Mouse (Mus musculus) kidney, embryonic 14.5 days (tissue): ENCODE data around the gene Dscaml1. TPM values are rescaled to one million over a fixed set of nuclear protein-coding genes. Genes with fewer than 3 reads are reported as not detected.

Experiments used
- ATAC-seq: fragments of 200-750 bp; cut with Nextera tagmentation; 2 replicates; pipeline ENCODE4 v1.8.0; 2017; ENCODE audit warnings: moderate number of reproducible peaks, mild to moderate bottlenecking, moderate TSS enrichment, moderate library complexity; ENCODE audit not compliant: low FRiP score, low TSS enrichment
- H3K27ac ChIP-seq: fragments of 300-500 bp; sonication (generic); 2 replicates; pipeline ENCODE4 v1.5.1; 2014; ENCODE audit warnings: low read depth, mild to moderate bottlenecking, low read length, moderate library complexity, mixed read lengths
- H3K27me3 ChIP-seq: fragments of 300-500 bp; sonication (generic); 2 replicates; pipeline ENCODE4 v1.6.1; 2014; ENCODE audit warnings: mild to moderate bottlenecking, low read length; ENCODE audit not compliant: control insufficient read depth, insufficient read depth
- H3K36me3 ChIP-seq: fragments of 300-500 bp; sonication (generic); 2 replicates; pipeline ENCODE4 v1.6.1; 2014; ENCODE audit warnings: low read length, mixed read lengths; ENCODE audit not compliant: control insufficient read depth, insufficient read depth
- H3K4me1 ChIP-seq: fragments of 300-500 bp; sonication (generic); 2 replicates; pipeline ENCODE4 v1.6.1; 2014; ENCODE audit warnings: low read length, mixed read lengths; ENCODE audit not compliant: control insufficient read depth, insufficient read depth
- H3K4me2 ChIP-seq: fragments of 300-500 bp; sonication (generic); replicated peaks from 2 replicates; pipeline ENCODE4 v1.6.1; 2014; ENCODE audit warnings: low read depth, mild to moderate bottlenecking, low read length
- H3K4me3 ChIP-seq: fragments of 300-500 bp; sonication (generic); 2 replicates; pipeline ENCODE4 v1.5.1; 2014; ENCODE audit warnings: mild to moderate bottlenecking, low read length
- H3K9ac ChIP-seq: fragments of 300-500 bp; sonication (generic); 2 replicates; pipeline ENCODE4 v1.6.1; 2014; ENCODE audit warnings: low read depth, mild to moderate bottlenecking, low read length, moderate library complexity
- H3K9me3 ChIP-seq: fragments of 300-500 bp; sonication (generic); 2 replicates; pipeline ENCODE4 v1.6.1; 2016; ENCODE audit warnings: low read length; ENCODE audit not compliant: control insufficient read depth
- WGBS: fragments of 180-500 bp; shearing (Covaris S2); extraction: QIAGEN DNeasy Blood & Tissue Kit; methylation state at CpG from one replicate; pipeline ENCODE4 v1.1.7; 2014; 5-methylcytosine and 5-hydroxymethylcytosine counted together
- polyA plus RNA-seq: library from polyadenylated mRNA; unstranded; fragments of >200 nt; fragmentation: Nextera tagmentation; extraction: Ambion mirVana; gene quantifications from 2 replicates; pipeline ENCODE4 v1.2.1, GENCODE M21; 2014

The Dscaml1 gene
- polyA plus RNA-seq, 1 experiment from 2014 or later = 0.23 TPM

- H3K36me3 ChIP-seq = no peaks in the 10 kb centered on the region
- ATAC-seq = no peak
- H3K9ac ChIP-seq = no peak overlapping the region
- peaks cover 23% of the 10 kb centered on the region; the same call in 1 of the 2 replicates for H3K4me1 ChIP-seq
- H3K4me3 ChIP-seq = no peak overlapping the region
- no peaks in the 10 kb centered on the region for H3K27me3 ChIP-seq
- H3K9me3 ChIP-seq = no peaks in the 10 kb centered on the region
- 24% methylated on average over 14 of the region's 14 CpGs for WGBS
- H3K4me2 ChIP-seq = no peak overlapping the region
- H3K27ac ChIP-seq = no peak overlapping the region
Observed at GRCm38 (mm10) chr9:45501963-45502641, 75.7 kb downstream of the Dscaml1 start.

- Histone ChIP-seq H3K4me2 (no peak overlapping the region), H3K9me3 (no peaks in the 10 kb centered on the region), H3K36me3 (no peaks in the 10 kb centered on the region), H3K4me1 (peaks cover 17% of the 10 kb centered on the region; the same call in 1 of the 2 replicates), H3K9ac (no peak overlapping the region), H3K27me3 (no peaks in the 10 kb centered on the region), H3K4me3 (no peak overlapping the region), H3K27ac (no peak overlapping the region)
- 41% methylated on average over 5 of the region's 5 CpGs for WGBS
- no peak for ATAC-seq
Observed at GRCm38 (mm10) chr9:45504977-45505376, 78.5 kb downstream of the Dscaml1 start.

- H3K9me3 ChIP-seq = no peaks in the 10 kb centered on the region
- 23% methylated on average over 4 of the region's 4 CpGs for WGBS
- no peaks in the 10 kb centered on the region for H3K27me3 ChIP-seq
- ATAC-seq = peak; percentile 87
- no peaks in the 10 kb centered on the region for H3K36me3 ChIP-seq
- H3K9ac ChIP-seq = no peak overlapping the region
- no peak overlapping the region for H3K4me2 ChIP-seq
- 0 out of 2 replicates have a peak overlapping the region, but pooled peaks have one; percentile 6 for H3K27ac ChIP-seq
- no peak overlapping the region for H3K4me3 ChIP-seq
- peaks cover 17% of the 10 kb centered on the region; the same call in 1 of the 2 replicates for H3K4me1 ChIP-seq
Observed at GRCm38 (mm10) chr9:45505487-45505939, 79.1 kb downstream of the Dscaml1 start.

- Histone ChIP-seq H3K4me3 (no peak overlapping the region), H3K27me3 (no peaks in the 10 kb centered on the region), H3K36me3 (no peaks in the 10 kb centered on the region), H3K9ac (no peak overlapping the region), H3K27ac (no peak overlapping the region), H3K4me1 (peaks cover 14% of the 10 kb centered on the region; the same call in 1 of the 2 replicates), H3K4me2 (no peak overlapping the region), H3K9me3 (no peaks in the 10 kb centered on the region)
- 13% methylated on average over 9 of the region's 9 CpGs for WGBS
- ATAC-seq = no peak
Observed at GRCm38 (mm10) chr9:45507482-45507881, 81.1 kb downstream of the Dscaml1 start.

- H3K9ac ChIP-seq = no peak overlapping the region
- no peaks in the 10 kb centered on the region for H3K9me3 ChIP-seq
- 0 out of 2 replicates have a peak, but pooled peaks cover 2% of the 10 kb centered on the region for H3K4me1 ChIP-seq
- 83% methylated on average over 10 of the region's 10 CpGs for WGBS
- H3K36me3 ChIP-seq = no peaks in the 10 kb centered on the region
- H3K27me3 ChIP-seq = no peaks in the 10 kb centered on the region
- no peak overlapping the region for H3K27ac ChIP-seq
- H3K4me2 ChIP-seq = no peak overlapping the region
- ATAC-seq = no peak
- H3K4me3 ChIP-seq = no peak overlapping the region
Observed at GRCm38 (mm10) chr9:45510806-45511546, 84.5 kb downstream of the Dscaml1 start.

GRCm38 (mm10) chr9:45517993-45518705, 91.7 kb downstream of the Dscaml1 start:
- ATAC-seq = no peak
- WGBS = 82% methylated on average over 11 of the region's 11 CpGs
- Histone ChIP-seq H3K36me3 (no peaks in the 10 kb centered on the region), H3K27me3 (no peaks in the 10 kb centered on the region), H3K4me1 (no peaks in the 10 kb centered on the region), H3K9ac (no peak overlapping the region), H3K27ac (no peak overlapping the region), H3K9me3 (no peaks in the 10 kb centered on the region), H3K4me3 (no peak overlapping the region), H3K4me2 (no peak overlapping the region)

- no peak overlapping the region for H3K27ac ChIP-seq
- 52% methylated on average over 6 of the region's 6 CpGs for WGBS
- H3K9ac ChIP-seq = no peak overlapping the region
- H3K36me3 ChIP-seq = no peaks in the 10 kb centered on the region
- no peaks in the 10 kb centered on the region for H3K4me1 ChIP-seq
- H3K4me3 ChIP-seq = no peak overlapping the region
- no peak for ATAC-seq
- no peaks in the 10 kb centered on the region for H3K9me3 ChIP-seq
- no peaks in the 10 kb centered on the region for H3K27me3 ChIP-seq
- no peak overlapping the region for H3K4me2 ChIP-seq
Observed at GRCm38 (mm10) chr9:45519841-45520240, 93.4 kb downstream of the Dscaml1 start.

GRCm38 (mm10) chr9:45522866-45523265, 96.4 kb downstream of the Dscaml1 start:
- Histone ChIP-seq H3K36me3 (no peaks in the 10 kb centered on the region), H3K27ac (no peak overlapping the region), H3K9ac (no peak overlapping the region), H3K4me2 (no peak overlapping the region), H3K4me1 (no peaks in the 10 kb centered on the region), H3K4me3 (no peak overlapping the region), H3K27me3 (no peaks in the 10 kb centered on the region), H3K9me3 (no peaks in the 10 kb centered on the region)
- no peak for ATAC-seq
- WGBS = 55% methylated on average over 3 of the region's 3 CpGs
